Mouse (Mus musculus): ENCODE measurements around the gene Zp3r. TPM values are rescaled to one million over a fixed set of nuclear protein-coding genes. Genes with fewer than 3 reads are reported as not detected.
"Not testable (repeated sequence)": the region's sequence is repeated elsewhere in the genome, so short reads cannot be mapped to it uniquely, and the experiment has no call there.

Gene Zp3r
- polyA plus RNA-seq (2012; rRNA removed), result not detected in 2 replicates

- no peak for DNase-seq (ENCODE audit: extremely low spot score in 1 of 2, low spot score in 1 of 2)
These were observed at the start of gene Zp3r for GRCm38 (mm10) chr1:130629521-130629920. Gene Zp3r, minus strand, starts transcription at chr1:130629621.

- DNase-seq (ENCODE audit: extremely low spot score in 1 of 2, low spot score in 1 of 2), result no peak
These were observed 49.1 kb upstream of the Zp3r start for GRCm38 (mm10) chr1:130678551-130678950.

- DNase-seq (ENCODE audit: extremely low spot score in 1 of 2, low spot score in 1 of 2), result not testable (repeated sequence)
These were observed 34.2 kb upstream of the Zp3r start for GRCm38 (mm10) chr1:130663576-130663975.

GRCm38 (mm10) chr1:130661454-130661853, 32.0 kb upstream of the Zp3r start, which contains the start of gene C4bp:
Gene C4bp, minus strand, starts transcription at chr1:130661632.
- no peak for DNase-seq (ENCODE audit: extremely low spot score in 1 of 2, low spot score in 1 of 2)

GRCm38 (mm10) chr1:130659641-130660040, 30.2 kb upstream of the Zp3r start:
- DNase-seq (ENCODE audit: extremely low spot score in 1 of 2, low spot score in 1 of 2), result not testable (repeated sequence)

- DNase-seq (ENCODE audit: extremely low spot score in 1 of 2, low spot score in 1 of 2), result no peak
These were observed 14.7 kb upstream of the Zp3r start for GRCm38 (mm10) chr1:130644103-130644502.

- no peak for DNase-seq (ENCODE audit: extremely low spot score in 1 of 2, low spot score in 1 of 2)
These were observed 11.5 kb upstream of the Zp3r start for GRCm38 (mm10) chr1:130640967-130641366.

- peak; percentile 4 to 76 for DNase-seq (ENCODE audit: extremely low spot score in 1 of 2, low spot score in 1 of 2)
These were observed 4.5 kb upstream of the Zp3r start for GRCm38 (mm10) chr1:130633761-130634410.

- no peak for DNase-seq (ENCODE audit: extremely low spot score in 1 of 2, low spot score in 1 of 2)
These were observed 3.9 kb upstream of the Zp3r start for GRCm38 (mm10) chr1:130633316-130633715.

- DNase-seq (ENCODE audit: extremely low spot score in 1 of 2, low spot score in 1 of 2), result no peak
These were observed 33.1 kb downstream of the Zp3r start for GRCm38 (mm10) chr1:130596291-130596690.

GRCm38 (mm10) chr1:130588659-130589058, 40.8 kb downstream of the Zp3r start:
- no peak for DNase-seq (ENCODE audit: extremely low spot score in 1 of 2, low spot score in 1 of 2)

- peak; percentile 17 to 47 for DNase-seq (ENCODE audit: extremely low spot score in 1 of 2, low spot score in 1 of 2)
These were observed 53.0 kb downstream of the Zp3r start for GRCm38 (mm10) chr1:130576389-130576788.

GRCm38 (mm10) chr1:130575962-130576361, 53.5 kb downstream of the Zp3r start:
- DNase-seq (ENCODE audit: extremely low spot score in 1 of 2, low spot score in 1 of 2), result peak in 1 of 2 experiments; percentile 81

- no peak for DNase-seq (ENCODE audit: extremely low spot score in 1 of 2, low spot score in 1 of 2)
These were observed 77.8 kb downstream of the Zp3r start for GRCm38 (mm10) chr1:130551407-130552249.

GRCm38 (mm10) chr1:130550242-130551167, 78.9 kb downstream of the Zp3r start:
- no peak for DNase-seq (ENCODE audit: extremely low spot score in 1 of 2, low spot score in 1 of 2)

GRCm38 (mm10) chr1:130549698-130550097, 79.7 kb downstream of the Zp3r start:
- DNase-seq (ENCODE audit: extremely low spot score in 1 of 2, low spot score in 1 of 2), result no peak

GRCm38 (mm10) chr1:130549160-130549559, 80.3 kb downstream of the Zp3r start:
- DNase-seq (ENCODE audit: extremely low spot score in 1 of 2, low spot score in 1 of 2), result no peak

- peak in 1 of 2 experiments; percentile 66 for DNase-seq (ENCODE audit: extremely low spot score in 1 of 2, low spot score in 1 of 2)
These were observed 81.6 kb downstream of the Zp3r start for GRCm38 (mm10) chr1:130547674-130548429.
